Mouse (Mus musculus) liver, adult 2 months (tissue): ENCODE results near the gene Lrp1.

ENCODE experiments used
- CTCF ChIP-seq: fragments of 200-500 bp; IDR thresholded peaks from 2 replicates; pipeline ENCODE4 v1.5.1; 2011; ENCODE audit warnings: low read depth, low read length, control low read depth
- POLR2A ChIP-seq: fragments of 200-500 bp; IDR thresholded peaks from 2 replicates; pipeline ENCODE4 v1.6.1; 2011; ENCODE audit warnings: low read length, control low read depth; ENCODE audit not compliant: insufficient read depth; ENCODE audit errors: extremely low read depth

- TF ChIP-seq CTCF, result no peak
- no peak for TF ChIP-seq POLR2A
Measured at GRCm38 (mm10) chr10:127531548-127531947, 89.4 kb downstream of the Lrp1 start.
